Mouse (Mus musculus) limb, embryonic 14.5 days (tissue): ENCODE results near the gene Rft1. TPM values are rescaled to one million over a fixed set of nuclear protein-coding genes. Genes with fewer than 3 reads are reported as not detected.

ENCODE experiments used
- ATAC-seq: fragments of 200-750 bp; cut with Nextera tagmentation; 2 replicates; pipeline ENCODE4 v1.8.0; 2017; ENCODE audit warnings: low read depth, moderate number of reproducible peaks, moderate TSS enrichment; ENCODE audit not compliant: low FRiP score
- DNase-seq: peaks from one replicate; pipeline ENCODE4 v3.0.0-alpha.2; 2015; ENCODE audit warnings: low spot score
- H3K27ac ChIP-seq: fragments of 300-500 bp; sonication (generic); replicated peaks from 2 replicates; pipeline ENCODE4 v1.5.1; 2014; ENCODE audit warnings: low read depth, mild to moderate bottlenecking, low read length, moderate library complexity, mixed read lengths
- H3K27me3 ChIP-seq: fragments of 300-500 bp; sonication (generic); 2 replicates; pipeline ENCODE4 v1.6.1; 2014; ENCODE audit warnings: low read length, mixed read lengths; ENCODE audit not compliant: control insufficient read depth, insufficient read depth
- H3K36me3 ChIP-seq: fragments of 300-500 bp; sonication (generic); 2 replicates; pipeline ENCODE4 v1.6.1; 2014; ENCODE audit warnings: mild to moderate bottlenecking, low read length, moderate library complexity, mixed read lengths; ENCODE audit not compliant: control insufficient read depth, insufficient read depth
- H3K4me1 ChIP-seq: fragments of 300-500 bp; sonication (generic); 2 replicates; pipeline ENCODE4 v1.6.1; 2014; ENCODE audit warnings: antibody characterized with exemption, low read length, mixed read lengths; ENCODE audit not compliant: control insufficient read depth, insufficient read depth
- H3K4me2 ChIP-seq: fragments of 300-500 bp; sonication (generic); replicated peaks from 2 replicates; pipeline ENCODE4 v1.6.1; 2014; ENCODE audit warnings: low read depth, mild to moderate bottlenecking, low read length, moderate library complexity; ENCODE audit not compliant: severe bottlenecking
- H3K4me3 ChIP-seq: fragments of 300-500 bp; sonication (generic); replicated peaks from 2 replicates; pipeline ENCODE4 v1.5.1; 2014; ENCODE audit warnings: low read length
- H3K9ac ChIP-seq: fragments of 300-500 bp; sonication (generic); 2 replicates; pipeline ENCODE4 v1.6.1; 2014; ENCODE audit warnings: mild to moderate bottlenecking, low read depth, low read length, moderate library complexity; ENCODE audit not compliant: severe bottlenecking
- H3K9me3 ChIP-seq: fragments of 300-500 bp; sonication (generic); 2 replicates; pipeline ENCODE4 v1.6.1; 2016; ENCODE audit warnings: low read length; ENCODE audit not compliant: control insufficient read depth
- POLR2A ChIP-seq: fragments of 200-500 bp; IDR thresholded peaks from 2 replicates; pipeline ENCODE4 v1.8.0; 2012; ENCODE audit warnings: inconsistent platforms, mild to moderate bottlenecking, moderate library complexity, borderline replicate concordance; ENCODE audit not compliant: insufficient read depth, insufficient read length; ENCODE audit errors: extremely low read depth
- WGBS: fragments of 180-500 bp; shearing (Covaris S2); extraction: QIAGEN DNeasy Blood & Tissue Kit; methylation state at CpG from one replicate; pipeline ENCODE4 v1.1.7; 2014; 5-methylcytosine and 5-hydroxymethylcytosine counted together
- polyA plus RNA-seq, 2 experiments: library from polyadenylated mRNA; depleted of rRNA in 1 of 2; stranded (reverse) in 1 of 2; unstranded in 1 of 2; fragments of >200 nt; fragmentation: Nextera tagmentation in 1 of 2; extraction: Ambion mirVana in 1 of 2; gene quantifications; 2 replicates each; pipeline versions ENCODE4 v1.2.1 to v1.2.3; 2012 to 2014

Gene Rft1
- polyA plus RNA-seq (2012; rRNA removed) (21.3 and 26.6 TPM in 2 replicates), polyA plus RNA-seq (2014; fragmentation: Nextera tagmentation; extraction: Ambion mirVana) (14.3 and 15.4 TPM in 2 replicates)

DNA sequence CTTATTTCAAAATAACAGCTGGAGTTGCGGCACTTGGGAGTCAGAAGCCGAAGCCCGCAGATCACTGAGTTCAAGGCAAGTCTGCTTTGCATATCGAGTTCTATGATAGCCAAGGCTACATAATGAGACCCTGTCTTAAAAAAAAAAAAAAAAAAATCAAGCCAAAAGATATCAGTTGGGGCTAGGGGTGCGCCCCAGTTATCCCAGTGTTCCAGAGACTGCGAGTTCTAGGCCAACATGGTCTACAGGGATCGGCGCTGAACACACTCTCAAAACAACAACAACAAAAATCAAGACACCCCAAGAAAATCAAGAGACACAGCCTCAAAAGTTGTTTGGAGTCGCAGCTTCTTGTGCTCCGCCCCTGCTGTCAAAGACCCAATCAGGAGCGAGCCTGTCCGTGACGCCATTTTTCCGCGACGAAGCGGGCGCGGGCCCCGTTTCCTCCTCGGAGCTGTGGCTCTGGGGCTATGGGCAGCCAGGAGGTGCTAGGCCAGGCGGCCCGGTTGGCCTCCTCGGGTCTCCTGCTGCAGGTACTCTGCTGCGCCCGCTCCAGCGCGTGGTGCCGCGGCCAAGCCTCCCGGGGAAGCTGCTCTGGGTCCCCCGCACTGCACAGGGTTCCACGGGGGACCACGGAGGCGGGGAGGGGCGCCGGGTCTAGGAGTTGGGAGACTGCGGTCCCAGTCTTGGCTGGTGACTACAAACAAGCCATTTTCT lies at the start of gene Rft1:
TSS of gene Rft1 (plus strand) at position 418 of the 717 bp plus-strand sequence.
- peaks cover 4% of the 10 kb centered on the region for H3K4me1 ChIP-seq
- peak within 1 kb of the TSS; percentile 85 for H3K4me3 ChIP-seq
- ATAC-seq, result peak; percentile 95
- peak within 1 kb of the TSS; percentile 88 for H3K27ac ChIP-seq
- H3K4me2 ChIP-seq, result peak within 1 kb of the TSS; percentile 52
- peaks cover 9% of the 10 kb centered on the region for H3K36me3 ChIP-seq
- peak; percentile 95 for DNase-seq
- H3K9me3 ChIP-seq, result no peaks in the 10 kb centered on the region
- peak; percentile 96 for TF ChIP-seq POLR2A
- WGBS, result 3% methylated on average over 38 of the region's 38 CpGs
- H3K9ac ChIP-seq, result peak within 1 kb of the TSS; percentile 98
- H3K27me3 ChIP-seq, result no peaks in the 10 kb centered on the region

DNA sequence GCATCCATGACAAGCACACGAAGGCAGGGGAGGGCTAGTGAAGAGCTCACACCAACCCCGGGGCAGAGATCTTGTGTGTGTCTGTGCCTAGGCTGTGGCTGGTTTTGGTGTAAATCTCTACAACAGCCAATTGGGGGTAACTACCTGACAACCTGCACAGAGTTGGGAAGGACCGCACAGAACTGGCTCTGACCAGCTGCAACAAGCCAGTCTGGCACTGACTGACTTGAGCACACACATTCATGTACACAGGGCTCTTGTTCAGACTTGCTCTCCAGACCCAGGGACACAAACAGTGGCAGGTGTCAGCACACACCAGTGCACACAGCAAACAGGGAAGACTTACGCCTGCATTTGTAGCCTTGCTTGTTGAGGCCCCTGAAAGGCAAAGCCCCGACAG lies 47.3 kb upstream of the Rft1 start:
- 89% methylated on average over 5 of the region's 5 CpGs for WGBS
- Histone ChIP-seq H3K27me3 (no peaks in the 10 kb centered on the region), H3K9ac (no peak overlapping the region), H3K36me3 (peaks cover 37% of the 10 kb centered on the region), H3K4me2 (no peak overlapping the region), H3K27ac (no peak overlapping the region), H3K9me3 (no peaks in the 10 kb centered on the region), H3K4me1 (no peaks in the 10 kb centered on the region), H3K4me3 (no peak overlapping the region)
- no peak for TF ChIP-seq POLR2A
- DNase-seq (no peak), ATAC-seq (no peak)

DNA sequence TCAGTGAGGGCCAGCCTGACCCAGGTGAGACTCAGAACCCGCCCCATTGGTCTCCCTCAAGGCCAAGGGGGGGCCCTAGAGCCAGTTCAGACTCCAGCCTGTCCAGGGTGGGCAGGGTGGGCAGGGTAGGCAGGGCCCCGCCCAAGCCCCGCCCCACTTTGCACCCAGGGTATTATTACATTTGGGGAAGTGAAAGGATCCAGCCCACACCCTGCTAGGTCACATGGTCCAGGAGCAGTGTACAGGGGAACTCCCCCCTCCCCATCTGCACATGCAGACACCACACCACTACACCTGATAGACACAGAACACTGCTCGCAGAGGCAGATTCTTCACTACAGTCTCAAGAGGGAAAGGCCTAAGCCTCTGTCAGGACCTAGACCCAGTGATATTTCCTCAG lies 46.5 kb upstream of the Rft1 start:
- no peaks in the 10 kb centered on the region for H3K9me3 ChIP-seq
- H3K4me3 ChIP-seq, result no peak overlapping the region
- no peak overlapping the region for H3K27ac ChIP-seq
- H3K4me1 ChIP-seq, result no peaks in the 10 kb centered on the region
- no peak overlapping the region for H3K9ac ChIP-seq
- H3K27me3 ChIP-seq, result no peaks in the 10 kb centered on the region
- no peak overlapping the region for H3K4me2 ChIP-seq
- WGBS, result 84% methylated on average over 4 of the region's 4 CpGs
- DNase-seq, result no peak
- ATAC-seq, result no peak
- H3K36me3 ChIP-seq, result peaks cover 29% of the 10 kb centered on the region
- no peak for TF ChIP-seq POLR2A

DNA sequence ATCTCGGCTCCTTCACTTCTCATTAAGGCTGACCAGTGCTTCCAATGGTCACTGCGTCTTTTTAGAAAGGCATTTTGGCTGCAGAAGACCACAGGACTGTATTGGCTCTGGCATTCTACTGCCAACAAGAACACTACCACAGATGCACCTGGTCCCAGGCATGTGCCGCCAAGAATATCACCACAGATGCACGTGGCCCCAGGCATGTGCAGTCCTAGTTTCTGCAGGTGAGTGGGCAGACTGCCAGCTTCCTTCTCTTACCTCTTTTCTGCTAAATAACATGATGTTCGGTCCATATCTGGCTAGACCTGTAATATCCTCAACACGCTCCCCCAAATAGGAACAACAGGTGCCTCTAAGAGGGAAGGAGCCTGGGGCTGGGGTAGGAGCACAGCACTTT lies 46.0 kb upstream of the Rft1 start:
- Histone ChIP-seq H3K36me3 (peaks cover 28% of the 10 kb centered on the region; the same call in 1 of the 2 replicates), H3K4me1 (no peaks in the 10 kb centered on the region), H3K9ac (no peak overlapping the region), H3K9me3 (no peaks in the 10 kb centered on the region), H3K4me2 (no peak overlapping the region), H3K27ac (no peak overlapping the region), H3K27me3 (no peaks in the 10 kb centered on the region), H3K4me3 (no peak overlapping the region)
- no peak for TF ChIP-seq POLR2A
- WGBS, result 69% methylated on average over 6 of the region's 6 CpGs
- DNase-seq (no peak), ATAC-seq (no peak)

DNA sequence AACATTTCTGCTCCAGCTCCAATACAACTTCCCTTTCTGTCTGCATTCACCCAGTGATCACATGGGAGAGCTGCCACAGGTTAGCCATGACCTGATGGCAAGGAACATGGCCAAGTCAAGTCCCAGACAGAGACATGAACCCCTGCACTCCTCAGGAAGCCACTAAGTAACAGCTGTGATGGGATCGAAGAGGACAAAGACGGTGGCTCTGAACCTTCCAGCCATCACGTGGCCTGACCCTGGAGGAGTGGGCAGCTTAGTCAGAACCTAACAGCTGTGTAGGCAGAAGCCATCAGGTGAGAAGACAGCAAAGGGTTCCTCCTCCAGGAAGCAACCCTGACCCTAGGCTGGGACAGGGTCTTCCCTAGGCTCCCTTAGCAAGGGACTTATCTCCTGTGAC lies 44.7 kb upstream of the Rft1 start:
- no peaks in the 10 kb centered on the region for H3K9me3 ChIP-seq
- no peaks in the 10 kb centered on the region for H3K27me3 ChIP-seq
- 87% methylated on average over 3 of the region's 3 CpGs for WGBS
- ATAC-seq (no peak), DNase-seq (no peak)
- no peaks in the 10 kb centered on the region for H3K4me1 ChIP-seq
- TF ChIP-seq POLR2A, result no peak
- H3K36me3 ChIP-seq, result peaks cover 24% of the 10 kb centered on the region; the same call in 1 of the 2 replicates
- no peak overlapping the region for H3K4me3 ChIP-seq
- H3K9ac ChIP-seq, result no peak overlapping the region
- H3K4me2 ChIP-seq, result no peak overlapping the region
- H3K27ac ChIP-seq, result no peak overlapping the region
